Comparison of ENCODE assay signal across 29 mouse cellular contexts in genomic region chrX:85093354-85093753, GRCm38 (mm10).
"Had no signal": no experiment of that assay in that cellular context is flagged by ENCODE, and none has a peak within 500 bp of the region (broad histone marks: within the 10 kb centered on the region; RNA-seq: fewer than 3 reads in every experiment).

No protein-coding gene starts in this region.

- H3K4me3 ChIP-seq: limb, embryonic 10.5 days; limb, embryonic 12.5 days; limb, embryonic 13.5 days; limb, embryonic 15.5 days; liver, embryonic 12.5 days; liver, embryonic 13.5 days; liver, embryonic 15.5 days; lung, embryonic 15.5 days; megakaryocyte, embryonic 14.5 days; midbrain, embryonic 10.5 days; midbrain, embryonic 12.5 days; midbrain, embryonic 13.5 days; midbrain, embryonic 15.5 days; myocyte had no signal

- H3K36me3 ChIP-seq: limb, embryonic 10.5 days; limb, embryonic 12.5 days; limb, embryonic 13.5 days; limb, embryonic 15.5 days; liver, embryonic 12.5 days; liver, embryonic 13.5 days; liver, embryonic 15.5 days; lung, embryonic 15.5 days; midbrain, embryonic 10.5 days; midbrain, embryonic 12.5 days; midbrain, embryonic 13.5 days; midbrain, embryonic 15.5 days had no signal

- H3K27ac ChIP-seq: limb, embryonic 10.5 days; limb, embryonic 12.5 days; limb, embryonic 13.5 days; limb, embryonic 15.5 days; liver, embryonic 12.5 days; liver, embryonic 13.5 days; liver, embryonic 14.5 days; liver, embryonic 15.5 days; lung, embryonic 15.5 days; macrophage; midbrain, embryonic 10.5 days; midbrain, embryonic 12.5 days; midbrain, embryonic 13.5 days; midbrain, embryonic 15.5 days had no signal

- ATAC-seq: liver, embryonic 12.5 days; liver, postnatal 0 days; lung, postnatal 0 days; midbrain, embryonic 13.5 days; midbrain, embryonic 15.5 days; midbrain, embryonic 16.5 days had no signal

- H3K4me1 ChIP-seq: limb, embryonic 10.5 days; limb, embryonic 12.5 days; limb, embryonic 13.5 days; limb, embryonic 15.5 days; liver, embryonic 12.5 days; liver, embryonic 13.5 days; liver, embryonic 15.5 days; lung, embryonic 15.5 days; midbrain, embryonic 10.5 days; midbrain, embryonic 12.5 days; midbrain, embryonic 13.5 days had no signal

- DNase-seq: left cerebral cortex, postnatal 4 days; liver; liver, embryonic 13.5 days; liver, postnatal 0 days; lung, adult 18-20 months; lung, adult 2 months; lung, embryonic 14.5 days; lung, postnatal 10 days; lung, postnatal 14 days; lung, postnatal 36 days; lung, postnatal 4 days; midbrain, embryonic 14.5 days had no signal

- H3K9me3 ChIP-seq: limb, embryonic 10.5 days; limb, embryonic 12.5 days; limb, embryonic 13.5 days; limb, embryonic 15.5 days; liver, embryonic 12.5 days; liver, embryonic 13.5 days; liver, embryonic 15.5 days; lung, embryonic 15.5 days; megakaryocyte, embryonic 14.5 days; midbrain, embryonic 10.5 days; midbrain, embryonic 12.5 days; midbrain, embryonic 13.5 days; midbrain, embryonic 15.5 days had no signal

- H3K9ac ChIP-seq: limb, embryonic 12.5 days; limb, embryonic 13.5 days; limb, embryonic 15.5 days; liver, embryonic 12.5 days; liver, embryonic 13.5 days; liver, embryonic 14.5 days; liver, embryonic 15.5 days; liver, postnatal 0 days; lung, embryonic 14.5 days; lung, embryonic 15.5 days; midbrain, embryonic 12.5 days; midbrain, embryonic 13.5 days; midbrain, embryonic 15.5 days had no signal

- H3K27me3 ChIP-seq: limb, embryonic 12.5 days; limb, embryonic 15.5 days; liver, embryonic 12.5 days; liver, embryonic 13.5 days; liver, embryonic 15.5 days; lung, embryonic 15.5 days; megakaryocyte, embryonic 14.5 days; midbrain, embryonic 12.5 days; midbrain, embryonic 13.5 days; midbrain, embryonic 15.5 days had no signal
